Mouse (Mus musculus) CH12.LX (cell line): Measurements from ENCODE around the gene Hbp1. TPM values are rescaled to one million over a fixed set of nuclear protein-coding genes. Genes with fewer than 3 reads are reported as not detected.

Experiments
- DNase-seq: peaks from one replicate; pipeline ENCODE4 v3.0.0-alpha.2; 2013; ENCODE audit errors: extremely low read depth
- H3K27ac ChIP-seq: 2 replicates; pipeline ENCODE4 v1.5.1; 2012; ENCODE audit warnings: low read depth, mild to moderate bottlenecking, control low read depth, moderate library complexity; ENCODE audit not compliant: insufficient read depth
- H3K27me3 ChIP-seq: replicated peaks from 2 replicates; pipeline ENCODE3; 2012; ENCODE audit warnings: inconsistent platforms
- H3K36me3 ChIP-seq, 2 experiments: replicated peaks in 1 of 2; 2 replicates each; pipeline versions ENCODE3 to v1.6.1; 2012; ENCODE audit warnings: inconsistent platforms in 1 of 2, low read length in 1 of 2, mild to moderate bottlenecking in 1 of 2, mixed read lengths in 1 of 2, moderate library complexity in 1 of 2; ENCODE audit not compliant: control insufficient read depth in 1 of 2, insufficient read depth in 1 of 2
- H3K4me1 ChIP-seq, 2 experiments: 2 replicates each; pipeline ENCODE4 v1.6.1; 2012; ENCODE audit warnings: inconsistent platforms in 1 of 2, moderate library complexity in 1 of 2; ENCODE audit not compliant: insufficient read depth in 2 of 2, control insufficient read depth in 1 of 2
- H3K4me2 ChIP-seq: 2 replicates; pipeline ENCODE4 v1.6.1; 2012; ENCODE audit warnings: low read depth, mild to moderate bottlenecking, control low read depth; ENCODE audit not compliant: poor library complexity, insufficient read depth, severe bottlenecking
- H3K4me3 ChIP-seq, 3 experiments: fragments of 150-350 bp in 1 of 3; sonication (generic) in 1 of 3; replicated peaks in 1 of 3; 2 replicates each; pipeline versions ENCODE3 to v1.5.1; 2011 to 2012; ENCODE audit warnings: low read depth in 2 of 3, low read length in 2 of 3, mild to moderate bottlenecking in 2 of 3, moderate library complexity in 2 of 3, control low read depth in 1 of 3, improper control_type of control experiment in 1 of 3, inconsistent platforms in 1 of 3, mixed read lengths in 1 of 3; ENCODE audit not compliant: poor library complexity in 1 of 3
- H3K79me2 ChIP-seq: replicated peaks from 2 replicates; pipeline ENCODE4 v1.6.1; 2012; ENCODE audit warnings: mild to moderate bottlenecking, moderate library complexity; ENCODE audit not compliant: control insufficient read depth, poor library complexity, insufficient read depth, severe bottlenecking; ENCODE audit errors: extremely low read depth
- H3K9ac ChIP-seq: 2 replicates; pipeline ENCODE4 v1.6.1; 2012; ENCODE audit warnings: low read depth, mild to moderate bottlenecking, control low read depth, moderate library complexity; ENCODE audit not compliant: insufficient read depth
- H3K9me3 ChIP-seq: replicated peaks from 2 replicates; pipeline ENCODE3; 2012; ENCODE audit warnings: low read length, inconsistent platforms, mixed read lengths
- BHLHE40 ChIP-seq: IDR thresholded peaks from 2 replicates; pipeline ENCODE4 v1.6.1; 2011; ENCODE audit warnings: mild to moderate bottlenecking, low read depth, low read length, improper control_type of control experiment
- CHD1 ChIP-seq: IDR thresholded peaks from 2 replicates; pipeline ENCODE4 v1.6.1; 2012; ENCODE audit warnings: low read depth, low read length, improper control_type of control experiment, inconsistent platforms
- CTCF ChIP-seq, 2 experiments: IDR thresholded peaks in 1 of 2; conservative IDR thresholded peaks in 1 of 2; 2 replicates each; pipeline ENCODE4 v1.5.1; 2011 to 2012; ENCODE audit warnings: low read depth in 2 of 2, low read length in 2 of 2, improper control_type of control experiment in 1 of 2, inconsistent platforms in 1 of 2, mild to moderate bottlenecking in 1 of 2, moderate library complexity in 1 of 2
- ELF1 ChIP-seq: IDR thresholded peaks from 2 replicates; pipeline ENCODE4 v1.6.1; 2014; ENCODE audit warnings: low read depth, mild to moderate bottlenecking, inconsistent platforms, low read length, improper control_type of control experiment
- IRF4 ChIP-seq: IDR thresholded peaks from 2 replicates; pipeline ENCODE4 v1.6.1; 2014; ENCODE audit warnings: low read depth, mild to moderate bottlenecking, inconsistent platforms, low read length, improper control_type of control experiment
- JUN ChIP-seq: IDR thresholded peaks from 2 replicates; pipeline ENCODE4 v1.6.1; 2011; ENCODE audit warnings: low read depth, mild to moderate bottlenecking, low read length, improper control_type of control experiment, moderate library complexity; ENCODE audit not compliant: insufficient read depth
- JUND ChIP-seq: conservative IDR thresholded peaks from 2 replicates; pipeline ENCODE4 v1.6.1; 2011; ENCODE audit warnings: low read depth, low read length, improper control_type of control experiment
- KAT2A ChIP-seq: IDR thresholded peaks from 2 replicates; pipeline ENCODE4 v1.6.1; 2012; ENCODE audit warnings: low read length, improper control_type of control experiment, inconsistent platforms; ENCODE audit not compliant: insufficient replicate concordance
- MEF2A ChIP-seq: IDR thresholded peaks from 2 replicates; pipeline ENCODE4 v1.6.1; 2014; ENCODE audit warnings: low read depth, mild to moderate bottlenecking, inconsistent platforms, low read length, improper control_type of control experiment, borderline replicate concordance
- NELFE ChIP-seq: IDR thresholded peaks from 2 replicates; pipeline ENCODE4 v1.6.1; 2011; ENCODE audit warnings: low read depth, low read length, improper control_type of control experiment
- NRF1 ChIP-seq: IDR thresholded peaks from 2 replicates; pipeline ENCODE4 v1.6.1; 2014; ENCODE audit warnings: low read depth, mild to moderate bottlenecking, inconsistent platforms, low read length, improper control_type of control experiment, moderate library complexity
- POLR2AphosphoS2 ChIP-seq: IDR thresholded peaks from 2 replicates; pipeline ENCODE4 v1.6.1; 2011; ENCODE audit warnings: low read depth, low read length, improper control_type of control experiment
- RAD21 ChIP-seq: IDR thresholded peaks from 2 replicates; pipeline ENCODE4 v1.6.1; 2011; ENCODE audit warnings: low read depth, mild to moderate bottlenecking, low read length, improper control_type of control experiment, moderate library complexity
- RCOR1 ChIP-seq: conservative IDR thresholded peaks from 2 replicates; pipeline ENCODE4 v1.6.1; 2012; ENCODE audit warnings: low read depth, mild to moderate bottlenecking, inconsistent platforms, low read length, improper control_type of control experiment
- TBP ChIP-seq: conservative IDR thresholded peaks from 2 replicates; pipeline ENCODE4 v1.6.1; 2011; ENCODE audit warnings: low read depth, low read length, improper control_type of control experiment
- TCF12 ChIP-seq: IDR thresholded peaks from 2 replicates; pipeline ENCODE4 v1.6.1; 2014; ENCODE audit warnings: low read depth, mild to moderate bottlenecking, inconsistent platforms, low read length, improper control_type of control experiment
- USF1 ChIP-seq: IDR thresholded peaks from 2 replicates; pipeline ENCODE4 v1.6.1; 2014; ENCODE audit warnings: low read depth, mild to moderate bottlenecking, inconsistent platforms, low read length, improper control_type of control experiment
- USF2 ChIP-seq: conservative IDR thresholded peaks from 2 replicates; pipeline ENCODE4 v1.6.1; 2011; ENCODE audit warnings: low read depth, low read length, improper control_type of control experiment
- dilution Hi-C: fragments of 300-500 bp; cut with MboI; formaldehyde crosslinking; loops from 2 replicates; pipeline ENCODE4 v1.14.3; 2020; ENCODE audit warnings: low sequenced_read_pairs; ENCODE audit not compliant: extremely low pct_unique_long_range_greater_than_20kb, extremely low pct_ligation_motif_present
- in situ Hi-C: fragments of 300-500 bp; cut with MboI; formaldehyde crosslinking; loops from 3 replicates; pipeline ENCODE4 v1.14.3; 2019; ENCODE audit warnings: low sequenced_read_pairs, low pct_ligation_motif_present, low pct_unique_long_range_greater_than_20kb, mixed read lengths
- polyA plus RNA-seq: library from polyadenylated mRNA; unstranded; fragments of >175 nt; gene quantifications from 2 replicates; pipeline ENCODE4 v1.2.1, GENCODE M21; 2012; ENCODE audit warnings: low read depth; ENCODE audit not compliant: insufficient read length
- total RNA-seq, 2 experiments: library from RNA; depleted of rRNA; stranded (reverse); fragments of 300-350 nt in 1 of 2; fragments of >200 nt in 1 of 2; gene quantifications; 2 replicates each; pipeline ENCODE4 v1.2.3; 2012 to 2014

The Hbp1 gene
- total and polyA plus RNA-seq, 3 experiments, result 16.0 to 24.4 (median 17.0) TPM

- TF ChIP-seq NELFE, result no peak
- TF ChIP-seq, all 38 proteins: peak for 0
These were observed 58.3 kb downstream of the Hbp1 start (continued) for GRCm38 (mm10) chr12:31892079-31892478.

GRCm38 (mm10) chr12:31890685-31891084 lies 59.6 kb downstream of the Hbp1 start:
- Histone ChIP-seq H3K27ac (no peak overlapping the region), H3K9ac (no peak overlapping the region), H3K4me2 (no peak overlapping the region), H3K79me2 (no peaks in the 10 kb centered on the region), H3K4me1 (peaks cover 0 to 6% of the 10 kb centered on the region in 2 experiments; a peak in 2 of 4 replicates), H3K9me3 (no peaks in the 10 kb centered on the region), H3K36me3 (peaks cover 17 to 60% of the 10 kb centered on the region in 2 experiments), H3K4me3 (no peak overlapping the region), H3K27me3 (no peaks in the 10 kb centered on the region)
- dilution Hi-C loops, result no loop called here
- in situ Hi-C loops, result no loop called here
- no peak for DNase-seq
- TF ChIP-seq KAT2A, result no peak
- TF ChIP-seq POLR2AphosphoS2, result no peak
- no peak for TF ChIP-seq USF1
- no peak for TF ChIP-seq CHD1
- TF ChIP-seq IRF4, result no peak
- no peak for TF ChIP-seq RCOR1
- TF ChIP-seq TBP, result no peak

- in situ Hi-C loops, result no loop called here
- TF ChIP-seq JUN (no peak), CTCF (conservative IDR thresholded peaks at IDR 0.05 in 1 of 2, IDR thresholded peaks at IDR 0.05 in 1 of 2; ENCODE audit: low read depth in 2 of 2, low read length in 2 of 2) (no peak), KAT2A (no peak), BHLHE40 (no peak), USF2 (no peak), CHD1 (no peak), MEF2A (no peak), RCOR1 (no peak), NRF1 (no peak), ELF1 (no peak), TCF12 (no peak), RAD21 (no peak), USF1 (no peak), JUND (no peak), TBP (no peak)
- TF ChIP-seq, all 38 proteins: peak for 0
- H3K27me3 ChIP-seq, result no peaks in the 10 kb centered on the region
- no peaks in the 10 kb centered on the region for H3K4me1 ChIP-seq
- DNase-seq, result no peak
- no peaks in the 10 kb centered on the region for H3K79me2 ChIP-seq
- dilution Hi-C loops, result no loop called here
- no peak overlapping the region for H3K4me3 ChIP-seq
- H3K9me3 ChIP-seq, result no peaks in the 10 kb centered on the region
- no peak overlapping the region for H3K9ac ChIP-seq
- H3K36me3 ChIP-seq, result peaks cover 19 to 48% of the 10 kb centered on the region in 2 experiments
- H3K27ac ChIP-seq, result no peak overlapping the region
- no peak overlapping the region for H3K4me2 ChIP-seq
These were observed 64.3 kb downstream of the Hbp1 start for GRCm38 (mm10) chr12:31885844-31886606.
